Mouse (Mus musculus): ENCODE data around the gene Gng12. TPM values are rescaled to one million over a fixed set of nuclear protein-coding genes. Genes with fewer than 3 reads are reported as not detected.
"Not testable (repeated sequence)": the region's sequence is repeated elsewhere in the genome, so short reads cannot be mapped to it uniquely, and the experiment has no call there.

Gene Gng12
- polyA plus RNA-seq, 1 experiment from 2014 or later, result 50.3 TPM

DNA sequence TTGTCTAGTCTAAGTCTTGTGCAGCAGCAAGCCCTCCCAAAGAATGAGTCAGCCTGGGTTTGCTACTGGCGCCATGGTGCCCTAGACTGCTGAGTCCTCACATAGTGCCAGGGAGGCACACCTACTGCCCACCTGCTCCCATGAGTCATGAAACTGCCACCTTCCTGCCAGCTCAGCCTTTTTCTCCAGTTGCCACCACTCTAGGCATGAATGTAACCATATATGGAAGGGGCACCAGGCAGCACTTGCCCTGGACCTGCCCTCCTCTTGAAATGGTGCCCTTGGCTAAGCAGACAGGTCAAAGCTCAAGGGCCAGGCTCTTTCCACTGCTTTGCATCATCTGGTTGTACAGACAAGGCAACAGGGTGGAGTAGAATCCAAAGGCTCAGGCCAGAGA lies 118.5 kb downstream of the Gng12 start:
- H3K9me3 ChIP-seq, result no peaks in the 10 kb centered on the region
- no peak for DNase-seq (ENCODE audit: extremely low spot score, low spot score)
- H3K27me3 ChIP-seq (ENCODE audit: poor library complexity, severe bottlenecking), result no peaks in the 10 kb centered on the region
- H3K27ac ChIP-seq, result no peak overlapping the region
- H3K36me3 ChIP-seq (replicated peaks), result no peaks in the 10 kb centered on the region
- 96% methylated on average over 1 of the region's 1 CpGs for WGBS
- H3K4me3 ChIP-seq, result no peak overlapping the region
- H3K4me1 ChIP-seq, result peaks cover 16% of the 10 kb centered on the region

DNA sequence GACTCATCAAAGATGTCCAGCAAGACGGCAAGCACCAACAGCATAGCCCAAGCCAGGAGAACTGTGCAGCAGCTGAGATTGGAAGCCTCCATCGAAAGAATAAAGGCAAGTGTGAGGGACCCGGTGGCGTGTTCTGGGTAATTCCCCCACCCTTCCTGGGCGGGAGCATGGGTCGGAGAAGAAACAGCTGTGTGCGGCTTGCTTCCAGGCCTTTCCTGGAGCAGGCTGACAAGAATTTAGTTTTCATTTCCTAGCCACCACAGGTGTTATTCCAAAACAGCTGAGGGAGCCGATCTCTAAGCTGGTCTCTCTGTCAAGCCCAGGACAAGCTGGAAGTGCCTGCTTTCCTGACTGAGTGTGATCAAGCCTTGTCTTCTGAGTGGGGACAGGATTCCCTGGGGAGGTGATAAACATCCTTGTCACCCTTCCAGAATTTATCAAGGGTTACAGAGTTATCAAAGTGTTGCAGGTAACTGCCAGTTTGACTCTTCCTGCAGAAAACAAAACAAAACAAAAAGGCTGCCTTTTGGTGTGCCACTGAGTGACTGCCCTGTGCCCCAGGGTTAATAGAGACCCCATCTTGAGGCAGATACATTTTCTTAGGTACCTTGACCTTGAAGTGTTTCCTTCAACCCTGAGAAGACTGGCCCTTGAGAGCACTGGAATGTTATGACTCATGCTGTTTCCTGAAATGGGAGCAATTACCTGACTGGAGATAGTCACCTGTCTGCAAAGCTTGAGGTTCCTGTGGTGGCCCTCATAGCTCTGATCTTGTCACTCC lies 119.7 kb downstream of the Gng12 start:
- no peak overlapping the region for H3K4me3 ChIP-seq
- H3K9me3 ChIP-seq, result no peaks in the 10 kb centered on the region
- no peaks in the 10 kb centered on the region for H3K36me3 ChIP-seq (replicated peaks)
- no peaks in the 10 kb centered on the region for H3K27me3 ChIP-seq (ENCODE audit: poor library complexity, severe bottlenecking)
- H3K27ac ChIP-seq, result no peak overlapping the region
- H3K4me1 ChIP-seq, result peaks cover 9% of the 10 kb centered on the region; the same call in 1 of the 2 replicates
- no peak for DNase-seq (ENCODE audit: extremely low spot score, low spot score)
- 86% methylated on average over 8 of the region's 8 CpGs for WGBS

DNA sequence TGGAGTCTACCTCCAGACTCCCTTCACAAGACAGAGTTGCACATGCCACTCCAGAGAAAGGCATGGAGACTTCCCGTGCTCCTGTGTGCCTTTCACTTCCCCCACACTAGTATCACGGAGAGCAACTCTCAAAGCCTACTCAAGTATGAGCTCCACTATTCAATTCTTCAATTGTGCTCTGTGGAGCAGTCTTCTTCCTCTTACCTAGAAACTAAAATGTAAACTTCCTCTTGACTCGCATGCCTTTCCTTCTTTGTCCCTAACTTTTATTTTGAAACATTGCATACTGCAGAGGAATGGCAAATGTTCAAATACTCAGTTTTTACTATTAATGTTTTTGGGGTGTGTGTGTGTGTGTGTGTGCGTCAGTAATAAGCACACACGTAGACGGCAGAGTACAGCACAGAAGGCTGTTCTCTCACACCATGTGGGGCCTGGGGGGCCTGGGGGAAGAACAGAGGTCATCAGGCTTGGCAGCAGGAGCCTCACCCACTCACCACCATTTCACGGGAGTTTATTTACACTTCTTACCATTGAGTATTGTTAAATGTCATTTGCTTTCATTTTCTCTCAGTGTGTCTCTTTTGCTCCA lies 120.4 kb downstream of the Gng12 start:
- DNase-seq (ENCODE audit: extremely low spot score, low spot score), result no peak

DNA sequence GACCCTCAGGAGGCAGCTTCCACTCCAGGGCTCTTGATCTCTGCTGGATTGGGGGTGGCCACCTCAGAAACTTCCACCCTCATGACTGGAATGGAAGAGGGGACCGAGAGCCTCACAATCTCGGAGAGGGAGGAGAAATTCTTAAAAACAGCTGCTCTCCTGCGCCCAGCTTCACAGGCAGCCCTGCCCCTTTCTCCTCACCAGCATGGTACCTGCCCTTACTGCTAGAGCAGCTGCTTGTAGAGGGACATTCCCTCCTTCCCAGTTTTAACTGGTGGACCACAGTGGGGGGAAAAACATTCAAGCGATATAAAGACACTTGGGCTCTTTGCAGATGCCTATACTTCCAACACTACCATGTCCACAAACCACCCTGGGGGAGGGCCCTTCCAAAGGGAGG lies 122.2 kb downstream of the Gng12 start:
- H3K4me1 ChIP-seq, result peaks cover 8% of the 10 kb centered on the region; the same call in 1 of the 2 replicates
- H3K27ac ChIP-seq, result peak overlapping the region; percentile 44; the same call in 1 of the 2 replicates
- H3K4me3 ChIP-seq, result no peak overlapping the region
- H3K9me3 ChIP-seq, result no peaks in the 10 kb centered on the region
- WGBS, result 63% methylated on average over 4 of the region's 4 CpGs
- H3K36me3 ChIP-seq (replicated peaks), result no peaks in the 10 kb centered on the region
- no peaks in the 10 kb centered on the region for H3K27me3 ChIP-seq (ENCODE audit: poor library complexity, severe bottlenecking)
- no peak for DNase-seq (ENCODE audit: extremely low spot score, low spot score)

More for the DNA sequence above, 120.4 kb downstream of the Gng12 start:
- H3K36me3 ChIP-seq (replicated peaks), result no peaks in the 10 kb centered on the region
- no peaks in the 10 kb centered on the region for H3K9me3 ChIP-seq
- no peak overlapping the region for H3K27ac ChIP-seq
- H3K4me3 ChIP-seq, result no peak overlapping the region
- no peaks in the 10 kb centered on the region for H3K27me3 ChIP-seq (ENCODE audit: poor library complexity, severe bottlenecking)
- 85% methylated on average over 7 of the region's 7 CpGs for WGBS
- H3K4me1 ChIP-seq, result peaks cover 8% of the 10 kb centered on the region; the same call in 1 of the 2 replicates

DNA sequence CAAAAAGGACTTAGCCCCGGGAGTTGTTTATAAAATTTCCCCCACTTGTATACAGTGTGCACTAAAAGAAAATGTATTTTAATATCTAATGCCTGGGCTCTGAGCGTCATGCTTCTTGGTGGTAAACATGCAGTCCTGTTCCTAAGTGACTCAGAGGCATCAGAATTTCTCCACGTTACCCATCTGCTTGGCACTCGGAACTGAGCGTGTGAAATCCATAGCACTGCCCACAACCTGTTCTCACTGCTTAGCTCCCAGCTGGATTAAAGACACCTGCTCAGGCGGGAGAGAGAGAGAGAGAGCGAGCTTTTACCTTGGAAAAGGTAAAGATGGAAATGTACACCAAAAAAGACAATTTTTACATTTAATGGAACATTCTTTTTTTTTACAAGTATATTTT lies 122.8 kb downstream of the Gng12 start:
- not testable (repeated sequence) for H3K9me3 ChIP-seq
- WGBS, result 91% methylated on average over 7 of the region's 7 CpGs

DNA sequence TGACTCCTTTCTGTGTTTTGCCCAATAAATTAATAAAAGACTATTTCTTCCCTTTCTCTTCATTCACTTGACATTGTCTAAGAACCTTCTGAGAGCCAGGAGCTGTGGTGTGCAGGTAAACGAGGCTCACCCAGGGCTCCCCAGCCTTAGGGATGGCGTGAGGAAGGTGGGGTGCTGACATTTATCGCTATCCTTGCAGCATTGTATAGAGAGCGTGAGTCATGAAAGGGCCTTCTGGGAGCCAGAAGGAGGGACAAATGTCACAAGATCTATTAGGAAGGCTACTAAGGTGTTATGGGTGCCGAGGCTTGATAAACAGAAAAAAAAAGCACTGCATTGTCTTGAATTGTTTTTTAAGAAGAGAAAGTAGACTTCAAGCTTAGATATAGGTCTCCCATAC lies 125.1 kb downstream of the Gng12 start:
- H3K4me1 ChIP-seq, result peaks cover 8% of the 10 kb centered on the region; the same call in 1 of the 2 replicates
- H3K27ac ChIP-seq, result no peak overlapping the region
- H3K36me3 ChIP-seq (replicated peaks), result no peaks in the 10 kb centered on the region
- H3K27me3 ChIP-seq (ENCODE audit: poor library complexity, severe bottlenecking), result no peaks in the 10 kb centered on the region
- H3K9me3 ChIP-seq, result no peaks in the 10 kb centered on the region
- WGBS, result 88% methylated on average over 5 of the region's 5 CpGs
- H3K4me3 ChIP-seq, result no peak overlapping the region
- DNase-seq (ENCODE audit: extremely low spot score, low spot score), result no peak

More for the DNA sequence above, 122.8 kb downstream of the Gng12 start:
- not testable (repeated sequence) for H3K36me3 ChIP-seq (replicated peaks); DNase-seq (ENCODE audit: extremely low spot score, low spot score); H3K27ac ChIP-seq; H3K27me3 ChIP-seq (ENCODE audit: poor library complexity, severe bottlenecking); H3K4me3 ChIP-seq; H3K4me1 ChIP-seq

DNA sequence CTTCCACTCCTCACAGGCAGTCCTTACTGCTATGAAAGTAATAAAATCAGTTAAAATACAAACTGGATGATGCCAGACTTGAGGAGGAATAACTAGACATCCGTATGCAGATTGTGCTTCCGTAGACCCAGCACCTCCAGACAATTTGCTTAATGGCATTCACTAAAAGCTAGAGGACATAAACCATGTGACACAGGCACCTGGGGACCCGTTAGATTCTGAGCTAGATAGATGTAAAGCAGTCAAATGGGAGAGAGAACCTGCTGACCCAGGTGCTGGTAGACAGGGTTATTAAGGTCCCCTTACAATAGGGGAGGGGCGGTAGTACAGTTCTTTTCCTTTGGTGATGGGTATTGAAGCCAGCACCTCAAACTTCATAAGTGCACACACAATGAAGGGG lies 127.5 kb downstream of the Gng12 start:
- H3K9me3 ChIP-seq, result no peaks in the 10 kb centered on the region
- H3K27me3 ChIP-seq (ENCODE audit: poor library complexity, severe bottlenecking), result no peaks in the 10 kb centered on the region; the same call in 1 of the 2 replicates
- H3K4me3 ChIP-seq, result no peak overlapping the region
- no peaks in the 10 kb centered on the region for H3K36me3 ChIP-seq (replicated peaks)
- no peak overlapping the region for H3K27ac ChIP-seq
- peaks cover 5% of the 10 kb centered on the region; the same call in 1 of the 2 replicates for H3K4me1 ChIP-seq
- no peak for DNase-seq (ENCODE audit: extremely low spot score, low spot score)
- WGBS, result 88% methylated on average over 4 of the region's 4 CpGs

DNA sequence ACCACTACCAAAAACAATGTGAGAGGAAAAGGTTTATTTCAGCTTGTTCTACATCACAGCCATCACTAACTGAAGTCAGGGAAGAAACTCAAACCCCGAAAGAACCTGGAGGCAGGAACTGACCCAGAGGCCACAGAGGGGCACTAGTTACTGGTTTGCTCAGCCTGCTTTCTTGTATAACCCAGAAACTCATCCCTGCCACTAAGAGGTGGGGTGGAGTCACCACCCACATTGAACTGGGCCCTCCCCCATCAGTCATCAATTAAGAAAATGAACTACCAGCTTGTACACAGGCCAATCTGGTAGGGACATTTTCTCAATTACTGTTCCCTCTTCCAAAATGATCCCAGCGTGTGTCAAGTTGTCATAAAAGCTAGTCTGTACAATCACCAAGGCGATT lies 130.5 kb downstream of the Gng12 start:
- Histone ChIP-seq H3K4me3 (no peak overlapping the region), H3K36me3 (replicated peaks) (no peaks in the 10 kb centered on the region), H3K9me3 (no peaks in the 10 kb centered on the region), H3K4me1 (peaks cover 25% of the 10 kb centered on the region), H3K27ac (no peak overlapping the region), H3K27me3 (ENCODE audit: poor library complexity, severe bottlenecking) (peaks cover 14% of the 10 kb centered on the region; the same call in 1 of the 2 replicates)
- WGBS, result 83% methylated on average over 3 of the region's 3 CpGs
- no peak for DNase-seq (ENCODE audit: extremely low spot score, low spot score)

DNA sequence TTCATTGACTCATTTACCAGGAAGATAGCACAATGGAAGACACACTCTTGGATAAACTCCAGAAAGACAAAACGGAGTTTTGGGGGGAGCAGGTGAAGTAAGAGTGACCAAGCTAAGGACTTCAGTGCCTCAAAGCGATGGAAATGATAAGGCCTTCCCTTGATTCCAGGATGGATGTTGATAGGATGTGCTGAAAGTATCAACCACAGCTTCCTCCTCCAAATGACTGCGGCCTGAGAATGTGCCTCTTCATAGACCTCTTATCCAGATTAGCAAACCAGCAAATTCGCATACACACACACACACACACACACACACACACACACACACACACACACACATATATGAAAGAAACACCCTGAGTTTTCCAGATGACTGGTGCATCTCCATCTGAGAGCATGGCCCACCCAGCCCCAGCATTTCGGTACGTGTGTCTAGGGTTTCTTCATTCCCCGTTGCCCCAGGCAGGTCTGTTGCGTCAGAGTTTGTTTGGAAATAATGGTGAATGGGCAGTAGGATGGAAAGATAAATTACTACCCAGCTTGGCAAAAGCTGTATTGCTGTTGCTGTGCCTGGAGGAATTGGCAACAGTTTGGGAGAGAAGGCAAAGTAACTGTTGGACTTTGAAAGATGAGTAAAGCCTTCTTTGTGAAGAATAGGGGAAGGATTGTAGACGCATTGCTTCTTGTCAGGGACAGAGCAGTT lies 131.4 kb downstream of the Gng12 start:
- WGBS, result 80% methylated on average over 9 of the region's 9 CpGs
- H3K27ac ChIP-seq, result no peak overlapping the region

DNA sequence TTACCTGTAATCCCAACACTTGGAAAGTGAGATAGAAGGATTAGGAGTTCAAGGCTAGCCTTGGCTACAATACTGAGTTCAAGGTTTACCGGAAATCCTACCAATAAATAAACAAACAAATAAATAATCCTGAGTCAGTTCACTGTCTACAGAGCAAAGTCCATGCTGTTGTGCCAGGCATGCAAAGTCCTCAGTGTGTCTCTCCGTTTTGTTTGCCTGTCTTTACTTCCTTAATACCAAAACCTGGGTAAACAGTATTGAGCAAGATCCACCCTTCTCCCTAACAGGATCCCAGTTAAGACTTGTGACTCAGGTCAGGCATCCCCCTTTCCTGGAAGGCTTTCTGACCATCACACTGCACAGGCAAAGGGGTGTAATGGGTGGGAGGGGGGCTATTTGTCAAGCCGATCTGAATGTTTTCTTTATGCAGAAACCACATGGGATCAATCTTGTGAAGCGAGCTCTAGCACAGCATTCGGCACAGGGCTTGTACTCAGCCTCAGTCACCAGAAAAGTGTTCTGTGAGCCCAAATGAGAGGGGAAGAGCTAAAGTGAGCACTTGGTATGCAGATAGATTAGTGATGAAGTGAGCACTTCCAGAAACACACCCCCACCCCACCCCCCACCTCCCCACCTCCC lies 133.2 kb downstream of the Gng12 start:
- Histone ChIP-seq H3K4me1 (peaks cover 33% of the 10 kb centered on the region), H3K9me3 (no peaks in the 10 kb centered on the region), H3K27ac (no peak overlapping the region), H3K4me3 (no peak overlapping the region), H3K27me3 (ENCODE audit: poor library complexity, severe bottlenecking) (peaks cover 19% of the 10 kb centered on the region), H3K36me3 (replicated peaks) (no peaks in the 10 kb centered on the region)
- 36% methylated on average over 5 of the region's 5 CpGs for WGBS
- DNase-seq (ENCODE audit: extremely low spot score, low spot score), result no peak

More for the DNA sequence above, 131.4 kb downstream of the Gng12 start:
- Histone ChIP-seq H3K9me3 (no peaks in the 10 kb centered on the region), H3K4me3 (no peak overlapping the region), H3K4me1 (peaks cover 25% of the 10 kb centered on the region), H3K27me3 (ENCODE audit: poor library complexity, severe bottlenecking) (peaks cover 14% of the 10 kb centered on the region; the same call in 1 of the 2 replicates), H3K36me3 (replicated peaks) (no peaks in the 10 kb centered on the region)
- DNase-seq (ENCODE audit: extremely low spot score, low spot score), result no peak

DNA sequence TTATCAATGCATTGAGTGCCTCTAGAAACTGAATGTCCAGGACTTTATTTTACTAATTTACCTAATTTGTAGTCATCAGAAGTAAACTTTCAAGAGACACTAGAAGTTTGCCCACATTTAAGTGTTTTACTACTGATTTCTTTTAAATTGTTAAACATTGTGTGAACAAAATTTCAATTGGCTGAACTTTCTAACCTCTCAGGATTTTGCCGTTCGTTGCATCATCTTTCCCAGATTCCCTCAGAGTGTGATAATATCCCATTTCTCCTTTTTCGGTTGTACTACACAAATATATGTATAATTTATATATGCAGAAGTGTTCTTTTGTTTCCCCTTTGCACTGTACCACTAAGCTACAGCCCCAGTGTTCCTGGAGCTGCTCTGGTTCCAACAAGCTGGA lies 133.8 kb downstream of the Gng12 start:
- Histone ChIP-seq H3K4me1 (peaks cover 37% of the 10 kb centered on the region), H3K36me3 (replicated peaks) (0 out of 2 replicates have a peak, but pooled peaks cover 2% of the 10 kb centered on the region), H3K27ac (0 out of 2 replicates have a peak overlapping the region, but pooled peaks have one; percentile 8), H3K4me3 (peak overlapping the region; percentile 12; the same call in 1 of the 2 replicates), H3K9me3 (no peaks in the 10 kb centered on the region), H3K27me3 (ENCODE audit: poor library complexity, severe bottlenecking) (peaks cover 22% of the 10 kb centered on the region)
- 29% methylated on average over 3 of the region's 3 CpGs for WGBS
- DNase-seq (ENCODE audit: extremely low spot score, low spot score), result no peak

DNA sequence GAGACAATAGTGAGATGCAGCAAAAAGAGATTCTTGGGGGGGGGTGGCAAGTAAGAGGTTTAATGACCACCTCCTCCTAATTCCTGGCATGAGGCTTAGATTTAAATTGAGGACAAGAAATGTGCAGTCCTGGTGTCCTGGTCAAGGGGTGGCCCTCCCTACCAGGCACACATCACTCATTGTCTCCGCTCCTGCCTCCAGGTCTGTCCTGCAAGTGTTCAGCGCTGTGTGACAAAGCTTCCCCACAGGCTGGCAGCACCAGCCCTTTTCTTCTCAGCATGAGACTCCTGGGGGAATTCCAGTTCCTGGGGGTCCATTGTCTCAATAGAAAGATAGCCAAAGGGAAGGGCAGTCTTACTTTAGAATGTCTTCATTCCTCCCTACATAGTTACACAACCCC lies 134.2 kb downstream of the Gng12 start:
- Histone ChIP-seq H3K27ac (0 out of 2 replicates have a peak overlapping the region, but pooled peaks have one; percentile 8), H3K9me3 (no peaks in the 10 kb centered on the region), H3K36me3 (replicated peaks) (0 out of 2 replicates have a peak, but pooled peaks cover 2% of the 10 kb centered on the region), H3K4me1 (peaks cover 41% of the 10 kb centered on the region), H3K27me3 (ENCODE audit: poor library complexity, severe bottlenecking) (peaks cover 22% of the 10 kb centered on the region), H3K4me3 (peak overlapping the region; percentile 12; the same call in 1 of the 2 replicates)
- WGBS, result 10% methylated on average over 2 of the region's 2 CpGs
- no peak for DNase-seq (ENCODE audit: extremely low spot score, low spot score)
